Mouse (Mus musculus) embryonic fibroblast, embryonic 13.5 days (primary cell): ENCODE measurements around the gene Pole3.

Experiments used
- CTCF ChIP-seq: IDR thresholded peaks from 2 replicates; pipeline ENCODE4 v1.5.1; 2011; ENCODE audit warnings: mild to moderate bottlenecking, control low read depth, low read length, moderate library complexity, borderline replicate concordance; ENCODE audit not compliant: insufficient read depth
- POLR2A ChIP-seq: IDR thresholded peaks from 2 replicates; pipeline ENCODE4 v1.6.1; 2011; ENCODE audit warnings: low read depth, mild to moderate bottlenecking, control low read depth, low read length, moderate library complexity

- TF ChIP-seq POLR2A (no peak), CTCF (no peak)
Measured at GRCm38 (mm10) chr4:62567696-62568095, 42.8 kb upstream of the Pole3 start.
